In genomic region chr17:26361992-26362391, GRCm38 (mm10) we compare ENCODE assay signal across 11 mouse cellular contexts. TPM values are rescaled to one million over a fixed set of nuclear protein-coding genes. Genes with fewer than 3 reads are reported as not detected.
A peak's percentile ranks its signal among the peaks of the same experiment; 100 is the strongest.
DNase-seq lines count a peak whose midpoint lies in the region; ATAC-seq and TF ChIP-seq lines count a peak whose summit lies in the region.
"Had no signal": no experiment of that assay in that cellular context is flagged by ENCODE, and none has a peak within 500 bp of the region (broad histone marks: within the 10 kb centered on the region; RNA-seq: fewer than 3 reads in every experiment).

No protein-coding gene starts in this region.

- H3K4me3 ChIP-seq in forebrain, embryonic 14.5 days (ENCODE audit: low read depth, low read length) = no peak overlapping the region
- H3K4me3 ChIP-seq in liver, postnatal 0 days (ENCODE audit: low read depth, low read length) = no peak overlapping the region
- H3K4me3 ChIP-seq in kidney, adult 2 months (ENCODE audit: insufficient read depth, low read depth, low read length) = no peak overlapping the region

- no peak for TF ChIP-seq CTCF in liver, postnatal 0 days (IDR thresholded peaks at IDR 0.05; ENCODE audit: low read depth)
- no peak for TF ChIP-seq CTCF in kidney, adult 2 months (conservative IDR thresholded peaks at IDR 0.05; ENCODE audit: insufficient read depth, insufficient read length, low read depth, low read length)

- WGBS in forebrain, embryonic 14.5 days = 15% methylated on average over 2 of the region's 3 CpGs
- WGBS in liver, postnatal 0 days (ENCODE audit: insufficient replicate concordance) = 42% methylated on average over 3 of the region's 3 CpGs
- WGBS in kidney, adult 2 months = 67% methylated on average over 3 of the region's 3 CpGs

- H3K9me3 ChIP-seq in forebrain, embryonic 14.5 days (replicated peaks; ENCODE audit: control insufficient read depth, low read length) = no peaks in the 10 kb centered on the region
- H3K9me3 ChIP-seq in liver, postnatal 0 days (ENCODE audit: low read length) = no peaks in the 10 kb centered on the region

- peak; percentile 88 for DNase-seq in heart, adult 11 months
- no peak for DNase-seq in heart, postnatal 25 days (ENCODE audit: low spot score)
- peak; percentile 76 to 77 for DNase-seq in right cerebral cortex, postnatal 10 days (ENCODE audit: low spot score in 2 of 2)
- no peak for DNase-seq in right cerebral cortex, adult 2 months (ENCODE audit: low spot score in 2 of 2)
- DNase-seq in forebrain, embryonic 14.5 days (ENCODE audit: low spot score) = peak; percentile 79
- DNase-seq in liver, postnatal 0 days = peak; percentile 42
- DNase-seq in adrenal gland, adult 18-20 months (ENCODE audit: low spot score in 2 of 2) = no peak
- DNase-seq in kidney, adult 2 months = no peak
- DNase-seq: cerebellum, adult 11-12 months had no signal

- TF ChIP-seq EP300 in liver, postnatal 0 days (IDR thresholded peaks at IDR 0.05; ENCODE audit: low read depth) = no peak

- H3K4me2 ChIP-seq in forebrain, embryonic 14.5 days (ENCODE audit: low read length) = no peak overlapping the region
- H3K4me2 ChIP-seq in liver, postnatal 0 days (ENCODE audit: low read depth, low read length) = peak overlapping the region; percentile 18; the same call in 1 of the 2 replicates

- peaks cover 16% of the 10 kb centered on the region for H3K4me1 ChIP-seq in forebrain, embryonic 14.5 days (ENCODE audit: control insufficient read depth, insufficient read depth, low read length)
- H3K4me1 ChIP-seq in liver, postnatal 0 days (ENCODE audit: insufficient read depth) = no peaks in the 10 kb centered on the region
- no peaks in the 10 kb centered on the region for H3K4me1 ChIP-seq in kidney, adult 2 months (ENCODE audit: control insufficient read depth, insufficient read depth, low read length)

- H3K27ac ChIP-seq in forebrain, embryonic 14.5 days (ENCODE audit: low read depth, low read length) = peak overlapping the region; percentile 22; the same call in 1 of the 2 replicates
- no peak overlapping the region for H3K27ac ChIP-seq in liver, postnatal 0 days (ENCODE audit: low read depth)
- H3K27ac ChIP-seq in kidney, adult 2 months (ENCODE audit: insufficient read depth, low read depth, low read length) = no peak overlapping the region

- no peaks in the 10 kb centered on the region for H3K27me3 ChIP-seq in forebrain, embryonic 14.5 days (replicated peaks; ENCODE audit: control insufficient read depth, insufficient read depth, low read length)
- no peaks in the 10 kb centered on the region for H3K27me3 ChIP-seq in liver, postnatal 0 days (ENCODE audit: insufficient read depth, low read length)
- H3K27me3 ChIP-seq in kidney, adult 2 months (replicated peaks; ENCODE audit: control insufficient read depth, insufficient read depth, low read length) = no peaks in the 10 kb centered on the region

- H3K36me3 ChIP-seq in forebrain, embryonic 14.5 days (ENCODE audit: control insufficient read depth, insufficient read depth, low read length) = no peaks in the 10 kb centered on the region
- no peaks in the 10 kb centered on the region for H3K36me3 ChIP-seq in liver, postnatal 0 days (replicated peaks; ENCODE audit: insufficient read depth, low read length)
- no peaks in the 10 kb centered on the region for H3K36me3 ChIP-seq in kidney, adult 2 months (ENCODE audit: control insufficient read depth, insufficient read depth, low read length)

- H3K9ac ChIP-seq in forebrain, embryonic 14.5 days (ENCODE audit: low read length) = no peak overlapping the region
- H3K9ac ChIP-seq in liver, postnatal 0 days (replicated peaks) = no peak overlapping the region

- intact Hi-C loops in heart, postnatal 25 days (cut with DNase I) = no loop called here

- ATAC-seq in forebrain, embryonic 14.5 days = peak; percentile 63
- ATAC-seq in liver, postnatal 0 days = peak; percentile 50
- ATAC-seq: intestine, embryonic 16.5 days; midbrain, embryonic 16.5 days had no signal

- no peak for TF ChIP-seq POLR2A in kidney, adult 2 months (IDR thresholded peaks at IDR 0.05; ENCODE audit: low read depth, low read length)

RNA-seq across cellular contexts. Expression of gene Neurl1b, which starts 52.6 kb away (rescaled TPM):
- total RNA-seq in heart, postnatal 25 days (2021) = 1 to 10 TPM; 4.7 to 6.3 TPM
- polyA plus RNA-seq in forebrain, embryonic 14.5 days (2014; fragmentation: Nextera tagmentation; extraction: Ambion mirVana) = 2.0 and 3.2 TPM in 2 replicates
- 0.05 and 0.06 TPM in 2 replicates for polyA plus RNA-seq in liver, postnatal 0 days (2015; fragmentation: Nextera tagmentation; extraction: Ambion mirVana)
- total RNA-seq in adrenal gland, adult 18-20 months (2021) = 10 to 100 TPM; 23.2 to 35.2 TPM
- 22.0 and 28.7 TPM in 2 replicates for polyA plus RNA-seq in kidney, adult 2 months (2012; rRNA removed)

Comparison
In these comparisons a context has a peak if more than half of its experiments do, and no peak if none do; other contexts are left out.
1. DNase-seq: peak in heart, adult 11 months (single experiment), right cerebral cortex, postnatal 10 days (2 of 2), forebrain, embryonic 14.5 days (single experiment) and liver, postnatal 0 days (single experiment); none in heart, postnatal 25 days (single experiment), right cerebral cortex, adult 2 months (0 of 2), adrenal gland, adult 18-20 months (0 of 2) and kidney, adult 2 months (single experiment).